Mouse (Mus musculus): ENCODE measurements around the gene Haus3. TPM values are rescaled to one million over a fixed set of nuclear protein-coding genes. Genes with fewer than 3 reads are reported as not detected.

Gene Haus3
- polyA plus RNA-seq, 1 experiment from 2014 or later, result 30.4 TPM

- DNase-seq (ENCODE audit: low spot score) (no peak), ATAC-seq (replicated peaks; ENCODE audit: low FRiP score, low TSS enrichment, low read depth) (no peak)
- Histone ChIP-seq H3K4me1 (replicated peaks; ENCODE audit: control insufficient read depth, insufficient read depth, low read length) (no peaks in the 10 kb centered on the region), H3K4me2 (ENCODE audit: low read length) (no peak overlapping the region), H3K36me3 (ENCODE audit: control insufficient read depth, insufficient read depth, low read length) (no peaks in the 10 kb centered on the region), H3K9me3 (ENCODE audit: control insufficient read depth, low read length) (no peaks in the 10 kb centered on the region), H3K9ac (ENCODE audit: low read length) (no peak overlapping the region), H3K27ac (ENCODE audit: low read depth) (no peak overlapping the region), H3K27me3 (replicated peaks; ENCODE audit: control insufficient read depth, insufficient read depth, low read length) (no peaks in the 10 kb centered on the region), H3K4me3 (ENCODE audit: low read depth, low read length) (no peak overlapping the region)
- WGBS, result 69% methylated on average over 4 of the region's 4 CpGs
These were observed 22.5 kb upstream of the Haus3 start for GRCm38 (mm10) chr5:34191843-34192242.

GRCm38 (mm10) chr5:34191021-34191420 is 21.7 kb upstream of the Haus3 start:
- Histone ChIP-seq H3K27ac (ENCODE audit: low read depth) (no peak overlapping the region), H3K27me3 (replicated peaks; ENCODE audit: control insufficient read depth, insufficient read depth, low read length) (no peaks in the 10 kb centered on the region), H3K9ac (ENCODE audit: low read length) (no peak overlapping the region), H3K4me1 (replicated peaks; ENCODE audit: control insufficient read depth, insufficient read depth, low read length) (peaks cover 2% of the 10 kb centered on the region; the same call in 1 of the 2 replicates), H3K4me3 (ENCODE audit: low read depth, low read length) (no peak overlapping the region), H3K9me3 (ENCODE audit: control insufficient read depth, low read length) (no peaks in the 10 kb centered on the region), H3K4me2 (ENCODE audit: low read length) (no peak overlapping the region), H3K36me3 (ENCODE audit: control insufficient read depth, insufficient read depth, low read length) (no peaks in the 10 kb centered on the region)
- 55% methylated on average over 4 of the region's 4 CpGs for WGBS
- DNase-seq (ENCODE audit: low spot score) (no peak), ATAC-seq (replicated peaks; ENCODE audit: low FRiP score, low TSS enrichment, low read depth) (no peak)

- WGBS, result 64% methylated on average over 1 of the region's 1 CpGs
- no peak overlapping the region for H3K4me2 ChIP-seq (ENCODE audit: low read length)
- H3K36me3 ChIP-seq (ENCODE audit: control insufficient read depth, insufficient read depth, low read length), result no peaks in the 10 kb centered on the region
- peaks cover 10% of the 10 kb centered on the region; the same call in 1 of the 2 replicates for H3K4me1 ChIP-seq (replicated peaks; ENCODE audit: control insufficient read depth, insufficient read depth, low read length)
- H3K27me3 ChIP-seq (replicated peaks; ENCODE audit: control insufficient read depth, insufficient read depth, low read length), result no peaks in the 10 kb centered on the region
- no peak overlapping the region for H3K27ac ChIP-seq (ENCODE audit: low read depth)
- no peaks in the 10 kb centered on the region for H3K9me3 ChIP-seq (ENCODE audit: control insufficient read depth, low read length)
- no peak for ATAC-seq (replicated peaks; ENCODE audit: low FRiP score, low TSS enrichment, low read depth)
- H3K4me3 ChIP-seq (ENCODE audit: low read depth, low read length), result no peak overlapping the region
- DNase-seq (ENCODE audit: low spot score), result no peak
- no peak overlapping the region for H3K9ac ChIP-seq (ENCODE audit: low read length)
These were observed 20.2 kb upstream of the Haus3 start for GRCm38 (mm10) chr5:34189521-34189920.

GRCm38 (mm10) chr5:34188856-34189255 is 19.5 kb upstream of the Haus3 start:
- 63% methylated on average over 2 of the region's 2 CpGs for WGBS
- Histone ChIP-seq H3K36me3 (ENCODE audit: control insufficient read depth, insufficient read depth, low read length) (0 out of 2 replicates have a peak, but pooled peaks cover under 1% of the 10 kb centered on the region), H3K4me3 (ENCODE audit: low read depth, low read length) (no peak overlapping the region), H3K4me1 (replicated peaks; ENCODE audit: control insufficient read depth, insufficient read depth, low read length) (peaks cover 10% of the 10 kb centered on the region; the same call in 1 of the 2 replicates), H3K27me3 (replicated peaks; ENCODE audit: control insufficient read depth, insufficient read depth, low read length) (no peaks in the 10 kb centered on the region), H3K27ac (ENCODE audit: low read depth) (no peak overlapping the region), H3K9me3 (ENCODE audit: control insufficient read depth, low read length) (no peaks in the 10 kb centered on the region), H3K4me2 (ENCODE audit: low read length) (no peak overlapping the region), H3K9ac (ENCODE audit: low read length) (no peak overlapping the region)
- ATAC-seq (replicated peaks; ENCODE audit: low FRiP score, low TSS enrichment, low read depth) (no peak), DNase-seq (ENCODE audit: low spot score) (no peak)

- Histone ChIP-seq H3K9me3 (ENCODE audit: control insufficient read depth, low read length) (no peaks in the 10 kb centered on the region), H3K4me1 (replicated peaks; ENCODE audit: control insufficient read depth, insufficient read depth, low read length) (peaks cover 10% of the 10 kb centered on the region), H3K27ac (ENCODE audit: low read depth) (peak within 1 kb of the TSS; percentile 85), H3K4me3 (ENCODE audit: low read depth, low read length) (peak within 1 kb of the TSS; percentile 91), H3K36me3 (ENCODE audit: control insufficient read depth, insufficient read depth, low read length) (0 out of 2 replicates have a peak, but pooled peaks cover 10% of the 10 kb centered on the region), H3K4me2 (ENCODE audit: low read length) (peak within 1 kb of the TSS; percentile 70), H3K27me3 (replicated peaks; ENCODE audit: control insufficient read depth, insufficient read depth, low read length) (no peaks in the 10 kb centered on the region), H3K9ac (ENCODE audit: low read length) (peak within 1 kb of the TSS; percentile 73)
- peak; percentile 97 for DNase-seq (ENCODE audit: low spot score)
- peak; percentile 99 for ATAC-seq (replicated peaks; ENCODE audit: low FRiP score, low TSS enrichment, low read depth)
- under 1% methylated on average over 60 of the region's 60 CpGs for WGBS
These were observed 18.4 kb upstream of the Haus3 start, which contains the start of gene Mxd4 for GRCm38 (mm10) chr5:34187601-34188316. Gene Mxd4, minus strand, starts transcription at chr5:34187720.

GRCm38 (mm10) chr5:34186961-34187391 is 17.6 kb upstream of the Haus3 start:
- H3K27me3 ChIP-seq (replicated peaks; ENCODE audit: control insufficient read depth, insufficient read depth, low read length), result no peaks in the 10 kb centered on the region
- H3K9ac ChIP-seq (ENCODE audit: low read length), result peak overlapping the region; percentile 73
- ATAC-seq (replicated peaks; ENCODE audit: low FRiP score, low TSS enrichment, low read depth), result peak; percentile 9
- peak; percentile 69 for DNase-seq (ENCODE audit: low spot score)
- H3K4me3 ChIP-seq (ENCODE audit: low read depth, low read length), result peak overlapping the region; percentile 91
- H3K4me1 ChIP-seq (replicated peaks; ENCODE audit: control insufficient read depth, insufficient read depth, low read length), result peaks cover 10% of the 10 kb centered on the region
- H3K4me2 ChIP-seq (ENCODE audit: low read length), result peak overlapping the region; percentile 70
- peak overlapping the region; percentile 85 for H3K27ac ChIP-seq (ENCODE audit: low read depth)
- 0% methylated on average over 38 of the region's 46 CpGs for WGBS
- 0 out of 2 replicates have a peak, but pooled peaks cover 13% of the 10 kb centered on the region for H3K36me3 ChIP-seq (ENCODE audit: control insufficient read depth, insufficient read depth, low read length)
- H3K9me3 ChIP-seq (ENCODE audit: control insufficient read depth, low read length), result no peaks in the 10 kb centered on the region

GRCm38 (mm10) chr5:34186391-34186790 is 17.1 kb upstream of the Haus3 start:
- no peak for ATAC-seq (replicated peaks; ENCODE audit: low FRiP score, low TSS enrichment, low read depth)
- DNase-seq (ENCODE audit: low spot score), result no peak
- Histone ChIP-seq H3K27me3 (replicated peaks; ENCODE audit: control insufficient read depth, insufficient read depth, low read length) (no peaks in the 10 kb centered on the region), H3K9me3 (ENCODE audit: control insufficient read depth, low read length) (no peaks in the 10 kb centered on the region), H3K4me1 (replicated peaks; ENCODE audit: control insufficient read depth, insufficient read depth, low read length) (peaks cover 10% of the 10 kb centered on the region), H3K36me3 (ENCODE audit: control insufficient read depth, insufficient read depth, low read length) (0 out of 2 replicates have a peak, but pooled peaks cover 13% of the 10 kb centered on the region), H3K4me3 (ENCODE audit: low read depth, low read length) (peak overlapping the region; percentile 91), H3K27ac (ENCODE audit: low read depth) (no peak overlapping the region), H3K9ac (ENCODE audit: low read length) (peak overlapping the region; percentile 73), H3K4me2 (ENCODE audit: low read length) (peak overlapping the region; percentile 70)
- WGBS, result 60% methylated on average over 2 of the region's 2 CpGs

- H3K9ac ChIP-seq (ENCODE audit: low read length), result peak overlapping the region; percentile 73; the same call in 1 of the 2 replicates
- no peaks in the 10 kb centered on the region for H3K9me3 ChIP-seq (ENCODE audit: control insufficient read depth, low read length)
- H3K4me3 ChIP-seq (ENCODE audit: low read depth, low read length), result no peak overlapping the region
- DNase-seq (ENCODE audit: low spot score) (no peak), ATAC-seq (replicated peaks; ENCODE audit: low FRiP score, low TSS enrichment, low read depth) (no peak)
- H3K27me3 ChIP-seq (replicated peaks; ENCODE audit: control insufficient read depth, insufficient read depth, low read length), result no peaks in the 10 kb centered on the region
- 0 out of 2 replicates have a peak, but pooled peaks cover 13% of the 10 kb centered on the region for H3K36me3 ChIP-seq (ENCODE audit: control insufficient read depth, insufficient read depth, low read length)
- H3K27ac ChIP-seq (ENCODE audit: low read depth), result no peak overlapping the region
- peak overlapping the region; percentile 70 for H3K4me2 ChIP-seq (ENCODE audit: low read length)
- H3K4me1 ChIP-seq (replicated peaks; ENCODE audit: control insufficient read depth, insufficient read depth, low read length), result peaks cover 10% of the 10 kb centered on the region
These were observed 16.5 kb upstream of the Haus3 start for GRCm38 (mm10) chr5:34185791-34186190.

Measured in intestine, embryonic 14.5 days (tissue).